Mouse (Mus musculus): ENCODE results near the gene Cs. TPM values are rescaled to one million over a fixed set of nuclear protein-coding genes. Genes with fewer than 3 reads are reported as not detected.
A peak's percentile ranks its signal among the peaks of the same experiment; 100 is the strongest.

The Cs gene
- polyA plus RNA-seq, 1 experiment from 2014 or later: 183 TPM

- no peak for ATAC-seq (ENCODE audit: borderline replicate concordance, extremely low read depth, low FRiP score, low TSS enrichment)
- H3K9ac ChIP-seq: peak overlapping the region; percentile 99
- H3K4me3 ChIP-seq: peak overlapping the region; percentile 95
- peak overlapping the region; percentile 95; the same call in 1 of the 2 replicates for H3K27ac ChIP-seq
- no peaks in the 10 kb centered on the region for H3K27me3 ChIP-seq
- H3K9me3 ChIP-seq: no peaks in the 10 kb centered on the region
- 47% methylated on average over 14 of the region's 14 CpGs for WGBS
- peaks cover 42% of the 10 kb centered on the region for H3K36me3 ChIP-seq
- H3K4me1 ChIP-seq: peaks cover 14% of the 10 kb centered on the region
- H3K4me2 ChIP-seq: peak overlapping the region; percentile 87
Observed at GRCm38 (mm10) chr10:128377940-128378448, 40.5 kb downstream of the Cs start.

GRCm38 (mm10) chr10:128378462-128378861, 40.9 kb downstream of the Cs start:
- Histone ChIP-seq H3K27ac (no peak overlapping the region), H3K9ac (peak overlapping the region; percentile 99; the same call in 1 of the 2 replicates), H3K27me3 (no peaks in the 10 kb centered on the region), H3K4me3 (peak overlapping the region; percentile 95), H3K36me3 (peaks cover 46% of the 10 kb centered on the region), H3K9me3 (no peaks in the 10 kb centered on the region), H3K4me2 (peak overlapping the region; percentile 87), H3K4me1 (peaks cover 14% of the 10 kb centered on the region)
- WGBS: 53% methylated on average over 3 of the region's 3 CpGs
- ATAC-seq (ENCODE audit: borderline replicate concordance, extremely low read depth, low FRiP score, low TSS enrichment): no peak

DNA sequence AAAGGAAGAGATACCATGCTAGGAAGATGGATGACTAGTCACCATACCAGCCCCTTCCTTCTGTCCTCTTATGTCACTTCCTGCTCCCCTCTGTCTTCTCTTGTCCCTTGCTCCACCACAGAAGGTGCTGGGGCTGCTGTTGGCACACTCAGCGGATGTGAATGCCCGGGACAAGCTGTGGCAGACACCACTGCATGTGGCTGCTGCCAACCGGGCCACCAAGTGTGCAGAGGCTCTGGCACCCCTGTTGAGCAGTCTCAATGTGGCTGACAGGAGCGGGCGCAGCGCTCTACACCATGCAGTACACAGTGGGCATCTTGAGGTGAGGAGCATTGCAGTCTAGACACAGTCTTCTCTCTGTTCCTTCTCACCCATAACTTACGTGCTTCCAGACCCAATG, 41.7 kb downstream of the Cs start:
- Histone ChIP-seq H3K4me2 (no peak overlapping the region), H3K4me3 (no peak overlapping the region), H3K4me1 (peaks cover 14% of the 10 kb centered on the region), H3K36me3 (peaks cover 54% of the 10 kb centered on the region), H3K9ac (no peak overlapping the region), H3K27ac (no peak overlapping the region), H3K9me3 (no peaks in the 10 kb centered on the region), H3K27me3 (no peaks in the 10 kb centered on the region)
- no peak for ATAC-seq (ENCODE audit: borderline replicate concordance, extremely low read depth, low FRiP score, low TSS enrichment)
- WGBS: 95% methylated on average over 7 of the region's 7 CpGs

DNA sequence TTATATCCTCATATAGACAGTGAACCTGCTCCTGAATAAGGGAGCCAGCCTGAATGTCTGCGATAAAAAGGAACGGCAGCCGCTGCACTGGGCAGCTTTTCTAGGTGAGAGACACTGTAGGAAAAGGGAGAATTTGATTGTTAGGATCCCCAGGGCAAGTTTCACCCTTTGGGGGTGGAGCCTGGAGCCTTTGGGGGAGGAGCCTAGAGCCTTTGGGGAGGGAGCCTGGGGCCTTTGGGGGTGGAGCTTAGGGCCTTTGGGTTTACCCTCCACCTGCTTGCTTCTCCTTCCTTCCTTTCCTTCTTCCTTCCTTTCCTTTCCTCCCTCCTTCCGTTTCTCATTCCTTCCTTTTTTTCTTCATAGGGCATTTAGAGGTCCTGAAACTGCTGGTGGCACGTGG, 43.0 kb downstream of the Cs start:
- H3K36me3 ChIP-seq: peaks cover 67% of the 10 kb centered on the region
- no peak for ATAC-seq (ENCODE audit: borderline replicate concordance, extremely low read depth, low FRiP score, low TSS enrichment)

DNA sequence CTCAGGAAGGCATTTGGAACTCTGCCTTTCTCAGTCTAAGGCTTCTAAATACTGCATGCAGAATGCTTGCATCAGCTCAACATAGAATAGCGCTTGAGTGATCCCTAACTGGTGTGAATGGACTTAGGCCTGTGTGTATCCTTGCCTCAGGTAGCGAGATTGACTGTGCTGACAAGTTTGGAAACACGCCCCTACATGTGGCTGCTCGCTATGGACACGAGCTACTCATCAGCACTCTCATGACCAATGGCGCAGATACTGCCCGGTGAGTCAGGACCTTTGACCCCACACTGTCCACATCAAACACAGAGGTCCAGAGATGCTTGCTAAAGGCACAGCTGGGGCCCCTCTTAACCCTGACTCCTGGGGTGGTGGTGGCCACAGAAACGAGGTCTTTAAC, 44.9 kb downstream of the Cs start:
- H3K9ac ChIP-seq: no peak overlapping the region
- no peak overlapping the region for H3K4me2 ChIP-seq
- no peak overlapping the region for H3K27ac ChIP-seq
- 78% methylated on average over 8 of the region's 8 CpGs for WGBS
- peaks cover 14% of the 10 kb centered on the region for H3K4me1 ChIP-seq
- no peak for ATAC-seq (ENCODE audit: borderline replicate concordance, extremely low read depth, low FRiP score, low TSS enrichment)
- no peak overlapping the region for H3K4me3 ChIP-seq
- no peaks in the 10 kb centered on the region for H3K9me3 ChIP-seq
- peaks cover 87% of the 10 kb centered on the region for H3K36me3 ChIP-seq
- H3K27me3 ChIP-seq: no peaks in the 10 kb centered on the region

More for the DNA sequence above, 43.0 kb downstream of the Cs start:
- H3K9me3 ChIP-seq: no peaks in the 10 kb centered on the region
- H3K27ac ChIP-seq: no peak overlapping the region
- peaks cover 14% of the 10 kb centered on the region for H3K4me1 ChIP-seq
- H3K4me3 ChIP-seq: no peak overlapping the region
- no peak overlapping the region for H3K9ac ChIP-seq
- no peaks in the 10 kb centered on the region for H3K27me3 ChIP-seq
- H3K4me2 ChIP-seq: no peak overlapping the region
- 82% methylated on average over 5 of the region's 5 CpGs for WGBS

DNA sequence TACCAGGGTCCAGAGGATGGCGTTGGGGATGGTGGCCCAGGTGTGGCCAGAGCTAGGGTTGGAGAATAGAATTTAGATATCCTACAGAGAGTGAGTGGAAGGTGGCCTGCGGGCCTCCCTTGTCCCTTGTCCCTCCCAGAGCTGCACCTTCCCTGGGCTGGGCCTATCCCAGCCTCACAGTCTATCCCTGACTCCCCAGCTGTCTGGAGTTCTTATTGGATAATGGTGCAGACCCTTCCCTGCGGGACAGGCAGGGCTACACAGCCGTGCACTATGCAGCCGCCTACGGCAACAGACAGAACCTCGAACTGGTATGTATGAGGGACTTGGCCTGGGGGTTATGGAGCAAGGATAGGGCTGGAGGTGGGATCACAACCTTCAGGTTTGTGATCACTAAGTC, 48.4 kb downstream of the Cs start:
- Histone ChIP-seq H3K4me3 (no peak overlapping the region), H3K27me3 (no peaks in the 10 kb centered on the region), H3K4me1 (no peaks in the 10 kb centered on the region), H3K4me2 (no peak overlapping the region), H3K36me3 (peaks cover 98% of the 10 kb centered on the region), H3K9ac (no peak overlapping the region), H3K9me3 (no peaks in the 10 kb centered on the region), H3K27ac (no peak overlapping the region)
- no peak for ATAC-seq (ENCODE audit: borderline replicate concordance, extremely low read depth, low FRiP score, low TSS enrichment)
- 90% methylated on average over 7 of the region's 7 CpGs for WGBS

DNA sequence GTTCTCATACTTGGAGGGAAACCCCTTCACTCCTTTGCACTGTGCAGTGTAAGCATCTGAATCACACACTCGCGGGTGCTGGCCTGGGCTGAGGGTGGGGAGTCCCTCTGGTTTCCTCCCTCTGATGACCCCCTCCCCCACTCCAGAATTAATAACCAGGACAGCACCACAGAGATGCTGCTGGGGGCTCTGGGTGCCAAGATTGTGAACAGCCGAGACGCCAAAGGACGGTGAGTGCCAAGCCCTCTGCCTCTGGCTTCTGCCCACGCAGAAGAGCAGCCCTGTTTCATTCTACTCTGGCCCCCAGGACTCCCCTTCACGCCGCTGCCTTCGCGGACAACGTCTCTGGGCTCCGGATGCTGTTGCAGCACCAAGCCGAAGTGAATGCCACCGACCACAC, 51.4 kb downstream of the Cs start:
- peaks cover 98% of the 10 kb centered on the region for H3K36me3 ChIP-seq
- H3K27ac ChIP-seq: no peak overlapping the region
- H3K9ac ChIP-seq: no peak overlapping the region
- H3K27me3 ChIP-seq: no peaks in the 10 kb centered on the region
- no peaks in the 10 kb centered on the region for H3K9me3 ChIP-seq
- H3K4me1 ChIP-seq: no peaks in the 10 kb centered on the region
- ATAC-seq (ENCODE audit: borderline replicate concordance, extremely low read depth, low FRiP score, low TSS enrichment): no peak
- no peak overlapping the region for H3K4me3 ChIP-seq
- WGBS: 89% methylated on average over 14 of the region's 14 CpGs
- H3K4me2 ChIP-seq: no peak overlapping the region

GRCm38 (mm10) chr10:128389570-128389969, 52.0 kb downstream of the Cs start:
- Histone ChIP-seq H3K4me2 (no peak overlapping the region), H3K27me3 (no peaks in the 10 kb centered on the region), H3K36me3 (peaks cover 98% of the 10 kb centered on the region), H3K4me1 (no peaks in the 10 kb centered on the region), H3K9me3 (no peaks in the 10 kb centered on the region), H3K9ac (no peak overlapping the region), H3K4me3 (no peak overlapping the region), H3K27ac (no peak overlapping the region)
- ATAC-seq (ENCODE audit: borderline replicate concordance, extremely low read depth, low FRiP score, low TSS enrichment): no peak
- 79% methylated on average over 6 of the region's 6 CpGs for WGBS

GRCm38 (mm10) chr10:128390366-128390765, 52.8 kb downstream of the Cs start:
- Histone ChIP-seq H3K9me3 (no peaks in the 10 kb centered on the region), H3K27me3 (no peaks in the 10 kb centered on the region), H3K4me1 (no peaks in the 10 kb centered on the region), H3K4me3 (no peak overlapping the region), H3K27ac (no peak overlapping the region), H3K4me2 (no peak overlapping the region), H3K36me3 (peaks cover 92% of the 10 kb centered on the region), H3K9ac (no peak overlapping the region)
- ATAC-seq (ENCODE audit: borderline replicate concordance, extremely low read depth, low FRiP score, low TSS enrichment): no peak
- 79% methylated on average over 12 of the region's 12 CpGs for WGBS

- 68% methylated on average over 6 of the region's 6 CpGs for WGBS
- H3K4me2 ChIP-seq: no peak overlapping the region
- H3K27ac ChIP-seq: no peak overlapping the region
- H3K9me3 ChIP-seq: no peaks in the 10 kb centered on the region
- no peaks in the 10 kb centered on the region for H3K27me3 ChIP-seq
- H3K9ac ChIP-seq: no peak overlapping the region
- H3K36me3 ChIP-seq: peaks cover 84% of the 10 kb centered on the region
- no peaks in the 10 kb centered on the region for H3K4me1 ChIP-seq
- no peak for ATAC-seq (ENCODE audit: borderline replicate concordance, extremely low read depth, low FRiP score, low TSS enrichment)
- no peak overlapping the region for H3K4me3 ChIP-seq
Observed at GRCm38 (mm10) chr10:128391850-128392249, 54.3 kb downstream of the Cs start.

- Histone ChIP-seq H3K4me2 (no peak overlapping the region), H3K9me3 (no peaks in the 10 kb centered on the region), H3K36me3 (peaks cover 41% of the 10 kb centered on the region), H3K4me1 (no peaks in the 10 kb centered on the region), H3K4me3 (no peak overlapping the region), H3K9ac (no peak overlapping the region), H3K27ac (no peak overlapping the region), H3K27me3 (no peaks in the 10 kb centered on the region)
- no peak for ATAC-seq (ENCODE audit: borderline replicate concordance, extremely low read depth, low FRiP score, low TSS enrichment)
- 49% methylated on average over 11 of the region's 11 CpGs for WGBS
Observed at GRCm38 (mm10) chr10:128396017-128396673, 58.6 kb downstream of the Cs start.

DNA sequence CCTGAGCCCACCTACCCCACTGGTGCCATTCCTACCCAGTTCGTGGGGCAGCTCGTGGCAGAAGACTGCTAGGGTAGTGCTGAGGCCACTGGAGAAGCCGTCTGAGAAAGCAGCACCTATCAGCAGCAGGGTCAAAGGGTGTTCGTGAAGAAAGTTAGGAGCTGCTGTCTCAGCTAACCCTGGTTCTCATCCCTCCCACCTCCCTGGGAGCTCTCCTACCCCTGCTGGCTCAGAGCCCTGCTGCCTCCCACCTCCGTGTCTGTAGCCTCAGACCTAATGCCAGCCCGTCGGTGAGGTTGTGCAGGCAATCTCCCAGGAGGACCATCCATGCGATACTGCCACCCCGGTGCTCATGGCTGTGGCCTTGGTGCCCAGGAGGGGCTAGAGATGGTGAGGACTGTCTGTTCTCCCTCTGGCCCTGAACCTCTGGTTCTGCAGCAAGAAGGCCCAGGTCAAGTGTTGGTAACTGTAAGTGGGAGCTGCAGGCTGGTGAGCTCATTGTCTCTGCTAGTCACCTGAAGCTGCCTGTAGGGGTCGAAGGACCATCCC, 59.3 kb downstream of the Cs start:
- 63% methylated on average over 10 of the region's 10 CpGs for WGBS
- no peak overlapping the region for H3K4me3 ChIP-seq
- no peaks in the 10 kb centered on the region for H3K27me3 ChIP-seq
- H3K4me1 ChIP-seq: no peaks in the 10 kb centered on the region
- H3K9me3 ChIP-seq: no peaks in the 10 kb centered on the region
- no peak overlapping the region for H3K27ac ChIP-seq
- peaks cover 34% of the 10 kb centered on the region for H3K36me3 ChIP-seq
- no peak overlapping the region for H3K9ac ChIP-seq
- no peak for ATAC-seq (ENCODE audit: borderline replicate concordance, extremely low read depth, low FRiP score, low TSS enrichment)
- no peak overlapping the region for H3K4me2 ChIP-seq
